Mouse (Mus musculus): Measurements from ENCODE around the gene Flcn. TPM values are rescaled to one million over a fixed set of nuclear protein-coding genes. Genes with fewer than 3 reads are reported as not detected.
"Not testable (repeated sequence)": the region's sequence is repeated elsewhere in the genome, so short reads cannot be mapped to it uniquely, and the experiment has no call there.

Flcn gene
- polyA plus RNA-seq, 1 experiment from 2014 or later: 32.0 TPM

DNA sequence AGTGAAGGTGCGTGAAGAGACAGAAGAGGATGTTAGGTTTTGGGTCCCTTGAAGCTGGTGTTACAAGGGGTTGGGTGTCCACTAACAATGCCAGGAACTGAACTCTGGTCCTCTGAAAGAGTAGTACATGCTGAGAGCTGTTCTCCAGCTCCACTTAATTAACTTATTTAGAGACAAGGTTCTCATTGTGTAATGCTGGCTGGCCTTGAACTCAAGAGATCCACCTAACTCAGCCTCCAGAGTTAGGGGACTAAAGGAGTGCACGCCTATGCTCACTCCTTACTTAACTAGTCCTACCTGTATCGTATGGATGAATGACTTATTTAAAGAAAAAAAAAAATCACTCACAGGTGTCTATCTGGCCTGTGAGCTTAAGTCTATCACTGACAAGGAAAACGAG, 28.6 kb upstream of the Flcn start:
- Histone ChIP-seq H3K36me3 (ENCODE audit: control insufficient read depth, insufficient read depth, low read length) (peaks cover 4% of the 10 kb centered on the region; the same call in 1 of the 2 replicates), H3K4me1 (ENCODE audit: control insufficient read depth, insufficient read depth, low read length) (peaks cover 9% of the 10 kb centered on the region), H3K9ac (ENCODE audit: low read length) (no peak overlapping the region; the same call in 1 of the 2 replicates), H3K27me3 (ENCODE audit: control insufficient read depth, insufficient read depth, low read length) (no peaks in the 10 kb centered on the region), H3K9me3 (ENCODE audit: control insufficient read depth, low read length) (no peaks in the 10 kb centered on the region), H3K27ac (replicated peaks; ENCODE audit: low read depth, low read length) (no peak overlapping the region), H3K4me3 (ENCODE audit: low read depth, low read length) (peak overlapping the region; percentile 99), H3K4me2 (ENCODE audit: low read depth, severe bottlenecking) (peak overlapping the region; percentile 69)
- DNase-seq (ENCODE audit: low spot score) (no peak), ATAC-seq (ENCODE audit: insufficient number of reproducible peaks, low FRiP score, low TSS enrichment, low read depth) (no peak)
- WGBS: 73% methylated on average over 4 of the region's 4 CpGs

DNA sequence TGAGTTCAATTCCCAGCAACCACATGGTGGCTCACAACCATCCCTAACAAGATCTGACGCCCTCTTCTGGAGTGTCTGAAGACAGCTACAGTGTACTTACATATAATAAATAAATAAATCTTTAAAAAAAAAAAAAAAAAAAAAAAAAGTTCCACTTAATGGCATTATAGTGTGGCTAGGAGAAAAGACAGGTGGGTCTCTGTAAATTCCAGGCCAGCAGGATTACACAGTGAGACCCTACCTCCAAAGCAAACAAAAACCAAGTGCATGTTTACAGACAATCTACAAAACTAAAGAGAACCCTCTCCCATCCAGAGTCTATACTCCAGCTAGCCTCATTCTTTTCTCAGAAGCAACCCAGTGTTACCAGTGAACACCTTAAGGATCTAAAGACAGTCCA, 28.0 kb upstream of the Flcn start:
- ATAC-seq (ENCODE audit: insufficient number of reproducible peaks, low FRiP score, low TSS enrichment, low read depth); H3K27me3 ChIP-seq (ENCODE audit: control insufficient read depth, insufficient read depth, low read length); H3K27ac ChIP-seq (replicated peaks; ENCODE audit: low read depth, low read length); DNase-seq (ENCODE audit: low spot score); H3K36me3 ChIP-seq (ENCODE audit: control insufficient read depth, insufficient read depth, low read length); H3K9ac ChIP-seq (ENCODE audit: low read length); H3K4me1 ChIP-seq (ENCODE audit: control insufficient read depth, insufficient read depth, low read length); H3K4me3 ChIP-seq (ENCODE audit: low read depth, low read length); H3K9me3 ChIP-seq (ENCODE audit: control insufficient read depth, low read length): not testable (repeated sequence)
- whole genome bisulfite sequencing: no CpG with 5 or more reads among the region's 1 CpGs
- peak overlapping the region; percentile 69; the same call in 1 of the 2 replicates for H3K4me2 ChIP-seq (ENCODE audit: low read depth, severe bottlenecking)

DNA sequence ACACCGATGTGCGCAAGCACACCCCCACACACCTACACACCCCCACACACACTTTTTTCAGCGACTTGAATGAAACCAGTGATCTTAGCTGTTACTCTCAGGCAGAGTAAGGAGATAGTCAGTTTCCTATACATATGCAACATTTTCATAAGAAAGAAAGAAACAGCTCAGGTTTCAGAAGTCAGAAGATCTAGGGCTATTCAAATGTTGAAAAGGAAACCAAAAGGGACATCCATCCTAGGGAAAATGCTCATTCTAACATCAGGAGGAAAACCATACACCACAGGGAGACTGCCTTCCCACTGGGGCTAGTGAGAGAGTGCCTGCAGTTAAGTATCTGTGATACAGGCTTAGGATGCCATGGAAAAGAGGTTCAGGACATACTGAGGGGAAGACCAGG, 11.8 kb upstream of the Flcn start:
- no peaks in the 10 kb centered on the region for H3K4me1 ChIP-seq (ENCODE audit: control insufficient read depth, insufficient read depth, low read length)
- ATAC-seq (ENCODE audit: insufficient number of reproducible peaks, low FRiP score, low TSS enrichment, low read depth): no peak
- H3K36me3 ChIP-seq (ENCODE audit: control insufficient read depth, insufficient read depth, low read length): peaks cover 42% of the 10 kb centered on the region
- no peak overlapping the region for H3K4me3 ChIP-seq (ENCODE audit: low read depth, low read length)
- no peak for DNase-seq (ENCODE audit: low spot score)
- H3K9ac ChIP-seq (ENCODE audit: low read length): no peak overlapping the region
- H3K27ac ChIP-seq (replicated peaks; ENCODE audit: low read depth, low read length): no peak overlapping the region
- no peaks in the 10 kb centered on the region for H3K9me3 ChIP-seq (ENCODE audit: control insufficient read depth, low read length)
- 88% methylated on average over 3 of the region's 3 CpGs for WGBS
- H3K4me2 ChIP-seq (ENCODE audit: low read depth, severe bottlenecking): no peak overlapping the region
- H3K27me3 ChIP-seq (ENCODE audit: control insufficient read depth, insufficient read depth, low read length): no peaks in the 10 kb centered on the region

DNA sequence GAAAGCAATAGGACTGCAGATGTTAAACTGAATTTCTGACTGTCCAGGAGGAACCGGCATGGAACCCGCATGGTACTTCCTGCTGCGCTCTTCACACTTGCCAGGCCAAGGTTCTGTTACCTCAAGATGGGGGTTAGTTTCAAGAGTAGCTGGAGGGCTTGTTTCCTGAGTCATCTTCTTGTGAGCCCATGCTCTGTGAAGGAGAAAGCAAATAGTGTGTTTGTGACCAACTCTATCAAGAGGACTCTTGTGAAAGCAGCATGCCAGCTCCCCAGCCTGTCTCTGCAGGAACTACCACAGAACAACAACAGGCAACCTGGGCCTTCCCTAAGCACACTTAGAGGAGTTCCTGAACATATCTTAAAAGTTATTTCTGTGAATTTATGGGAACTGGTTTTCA, 8.1 kb upstream of the Flcn start:
- 94% methylated on average over 3 of the region's 3 CpGs for WGBS
- H3K27me3 ChIP-seq (ENCODE audit: control insufficient read depth, insufficient read depth, low read length): no peaks in the 10 kb centered on the region
- ATAC-seq (ENCODE audit: insufficient number of reproducible peaks, low FRiP score, low TSS enrichment, low read depth) (no peak), DNase-seq (ENCODE audit: low spot score) (no peak)
- no peaks in the 10 kb centered on the region for H3K9me3 ChIP-seq (ENCODE audit: control insufficient read depth, low read length)
- H3K36me3 ChIP-seq (ENCODE audit: control insufficient read depth, insufficient read depth, low read length): peaks cover 34% of the 10 kb centered on the region
- no peak overlapping the region for H3K27ac ChIP-seq (replicated peaks; ENCODE audit: low read depth, low read length)
- no peaks in the 10 kb centered on the region for H3K4me1 ChIP-seq (ENCODE audit: control insufficient read depth, insufficient read depth, low read length)
- H3K4me3 ChIP-seq (ENCODE audit: low read depth, low read length): no peak overlapping the region
- H3K9ac ChIP-seq (ENCODE audit: low read length): no peak overlapping the region
- H3K4me2 ChIP-seq (ENCODE audit: low read depth, severe bottlenecking): no peak overlapping the region

DNA sequence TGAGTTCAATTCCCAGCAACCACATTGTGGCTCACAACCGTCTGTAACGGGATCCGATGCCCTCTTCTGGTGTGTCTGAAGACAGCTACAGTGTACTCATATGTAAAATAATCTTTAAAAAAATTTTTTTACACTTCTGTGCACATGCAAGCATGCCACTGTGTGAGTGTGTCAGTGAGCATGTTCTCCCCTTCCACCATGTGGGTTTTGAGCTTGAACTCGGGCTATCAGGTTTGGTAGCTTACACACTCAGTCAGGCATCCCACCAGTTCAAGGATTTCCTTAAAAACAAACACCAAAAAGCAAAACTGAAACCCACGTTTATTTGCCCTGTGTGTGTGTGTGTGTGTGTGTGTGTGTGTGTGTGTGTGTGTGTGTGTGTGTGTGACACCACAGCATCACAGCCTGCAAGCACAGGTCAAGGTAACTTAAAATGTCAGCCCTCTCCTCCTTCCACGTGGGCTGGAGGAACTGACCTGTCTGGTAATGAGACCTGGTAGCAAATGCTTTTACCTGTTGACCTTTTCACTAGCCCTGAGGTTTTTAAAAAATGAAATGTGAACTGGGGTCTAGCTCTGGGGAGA, 5.8 kb upstream of the Flcn start:
- no peak overlapping the region for H3K4me3 ChIP-seq (ENCODE audit: low read depth, low read length)
- no peaks in the 10 kb centered on the region for H3K27me3 ChIP-seq (ENCODE audit: control insufficient read depth, insufficient read depth, low read length)
- DNase-seq (ENCODE audit: low spot score) (no peak), ATAC-seq (ENCODE audit: insufficient number of reproducible peaks, low FRiP score, low TSS enrichment, low read depth) (no peak)
- 87% methylated on average over 6 of the region's 6 CpGs for WGBS
- H3K9ac ChIP-seq (ENCODE audit: low read length): no peak overlapping the region
- H3K36me3 ChIP-seq (ENCODE audit: control insufficient read depth, insufficient read depth, low read length): peaks cover 25% of the 10 kb centered on the region
- no peaks in the 10 kb centered on the region for H3K4me1 ChIP-seq (ENCODE audit: control insufficient read depth, insufficient read depth, low read length)
- H3K27ac ChIP-seq (replicated peaks; ENCODE audit: low read depth, low read length): no peak overlapping the region
- H3K9me3 ChIP-seq (ENCODE audit: control insufficient read depth, low read length): no peaks in the 10 kb centered on the region
- H3K4me2 ChIP-seq (ENCODE audit: low read depth, severe bottlenecking): no peak overlapping the region

DNA sequence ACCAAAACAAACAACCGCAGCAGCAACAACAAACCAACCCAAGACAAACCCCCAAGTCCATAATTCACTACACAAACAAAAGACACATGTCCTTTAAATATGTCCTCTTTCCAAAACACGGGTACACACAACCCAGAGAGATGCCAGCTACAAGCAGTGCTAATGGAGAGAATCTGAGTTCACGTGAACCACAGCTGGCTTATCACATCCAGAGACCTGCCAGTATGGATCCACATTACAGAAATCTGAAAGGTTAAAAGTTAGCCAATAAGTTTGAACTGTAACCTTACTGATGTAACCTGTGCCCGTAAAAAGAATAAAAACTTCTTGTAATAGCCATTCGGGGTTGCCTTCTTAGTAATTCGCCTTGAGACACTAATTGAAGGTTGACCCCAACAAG, 5.1 kb upstream of the Flcn start:
- H3K4me1 ChIP-seq (ENCODE audit: control insufficient read depth, insufficient read depth, low read length): no peaks in the 10 kb centered on the region
- H3K27me3 ChIP-seq (ENCODE audit: control insufficient read depth, insufficient read depth, low read length): no peaks in the 10 kb centered on the region
- no peak overlapping the region for H3K4me2 ChIP-seq (ENCODE audit: low read depth, severe bottlenecking)
- no peak overlapping the region for H3K9ac ChIP-seq (ENCODE audit: low read length)
- DNase-seq (ENCODE audit: low spot score) (no peak), ATAC-seq (ENCODE audit: insufficient number of reproducible peaks, low FRiP score, low TSS enrichment, low read depth) (no peak)
- 79% methylated on average over 6 of the region's 6 CpGs for WGBS
- peaks cover 21% of the 10 kb centered on the region for H3K36me3 ChIP-seq (ENCODE audit: control insufficient read depth, insufficient read depth, low read length)
- H3K27ac ChIP-seq (replicated peaks; ENCODE audit: low read depth, low read length): no peak overlapping the region
- H3K9me3 ChIP-seq (ENCODE audit: control insufficient read depth, low read length): no peaks in the 10 kb centered on the region
- H3K4me3 ChIP-seq (ENCODE audit: low read depth, low read length): no peak overlapping the region

DNA sequence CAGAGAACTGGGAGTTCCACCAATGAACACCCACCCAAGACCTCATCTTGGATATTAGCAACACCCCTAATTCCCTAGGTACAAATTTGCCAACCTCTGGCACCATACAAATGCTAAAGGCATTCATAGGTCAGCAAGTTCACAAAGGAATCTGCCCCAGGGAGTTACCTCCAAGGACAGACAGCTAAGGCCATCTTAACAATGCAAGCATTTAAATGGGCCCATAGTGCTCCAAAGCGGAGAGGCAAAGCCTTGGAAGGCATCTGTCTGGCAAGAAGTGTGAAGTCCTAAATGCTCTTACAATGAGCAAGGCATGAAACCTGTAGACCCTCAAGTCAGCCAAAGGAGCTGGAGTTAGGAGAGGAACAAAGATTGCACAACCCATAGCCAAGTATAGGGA, 4.5 kb upstream of the Flcn start:
- Histone ChIP-seq H3K9me3 (ENCODE audit: control insufficient read depth, low read length) (no peaks in the 10 kb centered on the region), H3K4me3 (ENCODE audit: low read depth, low read length) (no peak overlapping the region), H3K27me3 (ENCODE audit: control insufficient read depth, insufficient read depth, low read length) (no peaks in the 10 kb centered on the region), H3K4me1 (ENCODE audit: control insufficient read depth, insufficient read depth, low read length) (no peaks in the 10 kb centered on the region), H3K4me2 (ENCODE audit: low read depth, severe bottlenecking) (no peak overlapping the region), H3K27ac (replicated peaks; ENCODE audit: low read depth, low read length) (no peak overlapping the region), H3K36me3 (ENCODE audit: control insufficient read depth, insufficient read depth, low read length) (peaks cover 16% of the 10 kb centered on the region), H3K9ac (ENCODE audit: low read length) (no peak overlapping the region)
- DNase-seq (ENCODE audit: low spot score) (no peak), ATAC-seq (ENCODE audit: insufficient number of reproducible peaks, low FRiP score, low TSS enrichment, low read depth) (no peak)
- WGBS: 84% methylated on average over 1 of the region's 1 CpGs

DNA sequence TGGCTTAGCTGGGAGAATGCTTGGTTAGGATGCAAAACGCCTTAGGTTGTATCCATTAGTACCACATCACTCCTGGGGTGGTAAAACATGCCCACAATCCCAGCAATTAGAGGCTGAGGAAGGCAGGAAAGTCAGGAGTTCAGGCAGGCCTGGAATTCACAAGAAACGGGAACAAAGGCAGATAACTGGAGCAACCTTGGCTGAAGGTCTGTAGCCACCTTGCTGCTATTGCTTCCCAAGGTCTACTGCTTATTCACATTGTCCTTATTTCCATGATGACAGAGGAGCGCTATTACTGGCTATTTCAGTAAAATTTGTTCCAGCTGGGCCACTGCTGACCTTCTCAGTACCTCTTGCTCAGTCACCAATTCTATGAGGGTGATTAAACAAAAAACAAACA, 3.5 kb upstream of the Flcn start:
- DNase-seq (ENCODE audit: low spot score): no peak
- no peak overlapping the region for H3K4me3 ChIP-seq (ENCODE audit: low read depth, low read length)
- H3K27me3 ChIP-seq (ENCODE audit: control insufficient read depth, insufficient read depth, low read length): no peaks in the 10 kb centered on the region
- no peak for ATAC-seq (ENCODE audit: insufficient number of reproducible peaks, low FRiP score, low TSS enrichment, low read depth)
- peaks cover 7% of the 10 kb centered on the region; the same call in 1 of the 2 replicates for H3K36me3 ChIP-seq (ENCODE audit: control insufficient read depth, insufficient read depth, low read length)
- 47% methylated on average over 3 of the region's 3 CpGs for WGBS
- H3K27ac ChIP-seq (replicated peaks; ENCODE audit: low read depth, low read length): no peak overlapping the region
- no peak overlapping the region for H3K4me2 ChIP-seq (ENCODE audit: low read depth, severe bottlenecking)
- peaks cover 6% of the 10 kb centered on the region for H3K4me1 ChIP-seq (ENCODE audit: control insufficient read depth, insufficient read depth, low read length)
- no peak overlapping the region for H3K9ac ChIP-seq (ENCODE audit: low read length)
- H3K9me3 ChIP-seq (ENCODE audit: control insufficient read depth, low read length): no peaks in the 10 kb centered on the region

DNA sequence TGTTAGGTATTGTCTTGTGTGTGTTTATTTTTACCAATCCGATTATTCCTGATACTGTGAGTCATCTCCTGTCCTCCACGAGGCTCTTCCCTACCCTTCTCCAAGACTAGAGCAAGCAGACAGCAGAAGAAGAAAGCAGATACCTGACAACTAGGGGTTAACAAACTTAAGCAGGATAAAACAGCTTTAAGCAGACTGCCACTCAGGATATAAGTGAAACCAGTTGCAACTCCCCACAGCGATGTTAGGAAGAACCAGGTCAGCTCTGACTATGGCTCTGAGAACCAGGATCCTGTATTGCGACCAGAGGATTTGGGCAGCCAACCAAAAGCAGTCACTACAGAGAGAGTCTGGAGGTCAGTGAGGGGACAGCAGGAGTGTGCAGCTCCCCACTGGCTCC, 1.4 kb upstream of the Flcn start:
- DNase-seq (ENCODE audit: low spot score): no peak

More for the DNA sequence above, 1.4 kb upstream of the Flcn start:
- H3K9me3 ChIP-seq (ENCODE audit: control insufficient read depth, low read length): no peaks in the 10 kb centered on the region
- peaks cover 6% of the 10 kb centered on the region for H3K4me1 ChIP-seq (ENCODE audit: control insufficient read depth, insufficient read depth, low read length)
- H3K27ac ChIP-seq (replicated peaks; ENCODE audit: low read depth, low read length): no peak overlapping the region
- H3K4me3 ChIP-seq (ENCODE audit: low read depth, low read length): no peak overlapping the region
- no peak overlapping the region for H3K9ac ChIP-seq (ENCODE audit: low read length)
- H3K4me2 ChIP-seq (ENCODE audit: low read depth, severe bottlenecking): peak overlapping the region; percentile 16; the same call in 1 of the 2 replicates
- WGBS: 59% methylated on average over 4 of the region's 4 CpGs
- ATAC-seq (ENCODE audit: insufficient number of reproducible peaks, low FRiP score, low TSS enrichment, low read depth): no peak
- H3K27me3 ChIP-seq (ENCODE audit: control insufficient read depth, insufficient read depth, low read length): no peaks in the 10 kb centered on the region
- H3K36me3 ChIP-seq (ENCODE audit: control insufficient read depth, insufficient read depth, low read length): peaks cover 2% of the 10 kb centered on the region; the same call in 1 of the 2 replicates
